Mouse (Mus musculus) embryonic fibroblast, embryonic 13.5 days (primary cell): ENCODE data around the gene Leng9.

ENCODE experiments used
- CTCF ChIP-seq: IDR thresholded peaks from 2 replicates; pipeline ENCODE4 v1.5.1; 2011; ENCODE audit warnings: mild to moderate bottlenecking, control low read depth, low read length, moderate library complexity, borderline replicate concordance; ENCODE audit not compliant: insufficient read depth
- POLR2A ChIP-seq: IDR thresholded peaks from 2 replicates; pipeline ENCODE4 v1.6.1; 2011; ENCODE audit warnings: low read depth, mild to moderate bottlenecking, control low read depth, low read length, moderate library complexity

DNA sequence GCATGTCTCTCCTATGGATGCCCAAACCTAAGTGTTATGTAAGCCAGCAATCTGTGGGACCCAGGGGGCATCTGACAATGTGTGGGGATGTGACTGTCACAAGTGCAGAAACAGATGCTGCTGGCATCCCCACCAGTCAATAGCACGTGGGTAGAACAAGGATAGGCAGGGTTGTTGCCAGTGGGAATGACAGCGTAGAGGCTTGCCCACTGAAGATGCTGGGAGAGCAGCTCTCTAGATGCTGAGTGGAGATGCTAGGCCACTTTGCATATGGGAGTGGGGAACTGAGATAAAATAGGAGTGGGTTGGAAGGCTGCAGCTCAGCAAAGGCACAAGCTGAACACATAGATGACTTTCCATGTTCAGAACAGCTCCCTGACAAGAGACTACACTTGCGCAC, 17.6 kb downstream of the Leng9 start:
- TF ChIP-seq POLR2A (no peak), CTCF (no peak)
